Mouse (Mus musculus) embryonic fibroblast, embryonic 13.5 days (primary cell): ENCODE results near the gene Dus2. TPM values are rescaled to one million over a fixed set of nuclear protein-coding genes. Genes with fewer than 3 reads are reported as not detected.
"Not testable (repeated sequence)": the region's sequence is repeated elsewhere in the genome, so short reads cannot be mapped to it uniquely, and the experiment has no call there.

Experiments
- H3K27ac ChIP-seq: 2 replicates; pipeline ENCODE4 v1.5.1; 2012; ENCODE audit warnings: low read length, control low read depth, inconsistent platforms; ENCODE audit not compliant: insufficient read depth
- H3K4me1 ChIP-seq: 2 replicates; pipeline ENCODE4 v1.6.1; 2011; ENCODE audit warnings: low read length; ENCODE audit not compliant: control insufficient read depth, insufficient read depth
- H3K4me3 ChIP-seq: 2 replicates; pipeline ENCODE4 v1.5.1; 2011; ENCODE audit warnings: mild to moderate bottlenecking, control low read depth, low read length; ENCODE audit not compliant: insufficient read depth
- CTCF ChIP-seq: IDR thresholded peaks from 2 replicates; pipeline ENCODE4 v1.5.1; 2011; ENCODE audit warnings: mild to moderate bottlenecking, control low read depth, low read length, moderate library complexity, borderline replicate concordance; ENCODE audit not compliant: insufficient read depth
- POLR2A ChIP-seq: IDR thresholded peaks from 2 replicates; pipeline ENCODE4 v1.6.1; 2011; ENCODE audit warnings: low read depth, mild to moderate bottlenecking, control low read depth, low read length, moderate library complexity
- polyA plus RNA-seq: library from polyadenylated mRNA; stranded (reverse); fragments of >200 nt; gene quantifications from 2 replicates; pipeline ENCODE4 v1.2.4, GENCODE M21; 2011; ENCODE audit warnings: low read depth; ENCODE audit not compliant: missing spikeins, insufficient read length

The Dus2 gene
- polyA plus RNA-seq, 1 experiment, result 17.4 TPM

DNA sequence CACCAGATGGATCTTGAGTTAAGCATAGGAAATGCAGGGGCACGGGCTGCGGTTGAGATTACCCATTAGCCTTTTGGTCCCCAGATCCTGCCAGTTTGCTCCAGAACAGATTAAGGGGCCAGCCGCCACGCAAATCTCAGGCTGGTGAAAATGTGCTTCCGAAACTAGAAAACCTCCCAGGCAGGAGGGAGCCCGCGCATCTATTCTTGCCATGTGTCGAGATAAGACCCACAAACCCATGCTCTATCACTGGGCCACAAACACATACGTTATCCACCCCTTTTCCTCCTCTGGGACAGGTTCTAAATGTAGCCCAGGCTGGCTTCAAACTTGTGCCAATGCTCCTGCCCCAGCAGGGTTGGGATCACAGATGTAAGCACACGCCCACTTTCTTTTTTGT is 29.6 kb upstream of the Dus2 start:
- TF ChIP-seq POLR2A, result no peak
- no peak for TF ChIP-seq CTCF
- Histone ChIP-seq H3K4me1 (peaks cover 6% of the 10 kb centered on the region), H3K4me3 (no peak overlapping the region), H3K27ac (no peak overlapping the region)

DNA sequence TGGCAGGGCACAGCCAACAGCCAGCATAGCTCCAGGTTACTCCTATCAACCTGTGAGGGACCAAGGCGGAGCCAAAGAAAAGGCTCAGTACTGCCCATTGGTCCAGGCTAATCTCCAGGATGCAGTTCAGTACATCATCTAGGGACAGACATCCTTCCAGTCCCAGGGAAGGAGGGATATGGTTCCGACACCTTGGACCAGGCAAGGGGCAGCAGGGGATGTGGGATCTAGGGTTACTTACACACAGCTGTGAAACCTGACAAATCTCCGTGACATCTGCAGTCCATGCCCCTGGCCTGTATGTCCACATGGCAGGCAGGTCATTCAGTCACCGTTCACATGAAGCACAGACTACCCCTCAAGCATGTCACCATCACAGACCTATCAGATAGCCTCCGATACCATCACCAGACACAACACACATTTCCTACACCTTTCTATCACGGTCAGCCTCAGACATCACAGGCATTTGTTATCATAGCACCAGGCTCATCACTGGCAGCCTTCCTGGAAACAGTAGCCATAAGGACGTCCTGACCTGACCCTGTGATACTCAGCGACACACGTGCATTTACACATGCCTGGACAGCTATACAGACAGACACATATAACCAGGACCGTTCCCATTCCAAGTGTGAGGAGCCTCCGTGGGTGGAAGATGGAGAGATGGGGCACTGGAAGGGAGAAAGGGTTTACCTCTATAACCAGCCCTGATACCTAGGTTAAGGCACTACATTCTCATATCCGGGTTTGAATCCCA is 26.5 kb upstream of the Dus2 start:
- Histone ChIP-seq H3K4me1 (peaks cover 3% of the 10 kb centered on the region; the same call in 1 of the 2 replicates), H3K27ac (peak overlapping the region; percentile 95), H3K4me3 (peak overlapping the region; percentile 65)
- TF ChIP-seq CTCF, result no peak
- 0 out of 2 replicates have a peak, but pooled peaks have one; percentile 16 for TF ChIP-seq POLR2A

DNA sequence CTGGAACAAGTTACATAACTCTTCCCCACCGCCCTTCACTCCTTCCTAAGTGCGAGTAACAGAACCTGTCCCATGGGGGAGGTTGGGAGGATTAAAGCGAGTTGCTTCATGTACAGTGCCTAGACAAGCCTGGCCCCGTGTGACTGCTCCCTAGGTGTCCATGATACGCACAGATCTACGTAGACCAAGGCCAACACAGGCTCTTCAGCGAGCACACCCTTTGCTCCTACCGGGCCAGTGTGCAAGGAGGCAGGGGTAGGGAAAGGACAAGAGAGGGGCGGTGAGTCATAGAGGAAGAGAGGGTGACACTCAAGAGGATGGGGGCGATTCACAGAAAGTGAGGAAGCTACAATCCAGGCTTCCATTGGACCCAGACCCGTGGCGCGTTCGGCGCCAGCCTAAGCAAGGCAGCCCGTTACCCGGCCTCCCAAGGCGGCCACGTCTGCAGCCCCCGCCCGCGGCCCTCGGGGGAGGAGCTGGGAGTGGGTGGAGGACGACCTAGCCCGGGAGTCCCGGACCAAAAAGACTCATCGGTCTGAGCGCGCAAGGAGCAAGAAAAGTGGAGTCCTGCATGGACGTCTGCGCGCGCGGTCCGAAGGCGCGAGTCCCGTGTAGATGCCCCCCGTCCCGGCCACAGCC is 25.8 kb upstream of the Dus2 start:
- TF ChIP-seq POLR2A (peak; percentile 51; the same call in 1 of the 2 replicates), CTCF (no peak)
- Histone ChIP-seq H3K27ac (peak overlapping the region; percentile 95), H3K4me1 (peaks cover 3% of the 10 kb centered on the region; the same call in 1 of the 2 replicates), H3K4me3 (peak overlapping the region; percentile 65)

DNA sequence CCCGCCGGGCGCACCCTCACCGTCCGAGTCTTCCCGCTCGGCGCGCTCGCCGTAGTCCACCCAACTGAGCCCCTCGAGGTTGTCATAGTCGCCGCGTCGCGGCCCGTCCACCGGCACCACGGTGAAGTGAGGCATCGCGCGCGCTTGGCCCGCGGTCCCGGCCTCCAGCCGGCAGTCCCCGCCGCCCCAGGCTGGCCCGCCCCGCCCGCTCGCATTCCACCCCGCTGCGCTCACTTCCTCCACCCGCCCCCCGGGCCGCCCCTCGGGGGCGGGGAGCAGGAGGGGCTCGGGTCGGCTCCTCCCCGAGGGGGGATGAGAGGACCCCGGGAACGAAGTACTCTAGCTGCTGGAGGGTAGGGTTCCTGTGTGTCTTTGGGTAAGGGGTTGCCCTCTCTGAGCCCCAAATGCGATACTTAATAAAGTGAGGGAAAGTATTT is 25.2 kb upstream of the Dus2 start, which contains the start of gene Slc12a4:
Gene Slc12a4 (minus strand): TSS at position 193 of the 437 bp plus-strand sequence.
- Histone ChIP-seq H3K4me3 (peak within 1 kb of the TSS; percentile 65), H3K27ac (peak within 1 kb of the TSS; percentile 95), H3K4me1 (peaks cover 3% of the 10 kb centered on the region; the same call in 1 of the 2 replicates)
- TF ChIP-seq CTCF, result no peak
- peak; percentile 87 for TF ChIP-seq POLR2A

DNA sequence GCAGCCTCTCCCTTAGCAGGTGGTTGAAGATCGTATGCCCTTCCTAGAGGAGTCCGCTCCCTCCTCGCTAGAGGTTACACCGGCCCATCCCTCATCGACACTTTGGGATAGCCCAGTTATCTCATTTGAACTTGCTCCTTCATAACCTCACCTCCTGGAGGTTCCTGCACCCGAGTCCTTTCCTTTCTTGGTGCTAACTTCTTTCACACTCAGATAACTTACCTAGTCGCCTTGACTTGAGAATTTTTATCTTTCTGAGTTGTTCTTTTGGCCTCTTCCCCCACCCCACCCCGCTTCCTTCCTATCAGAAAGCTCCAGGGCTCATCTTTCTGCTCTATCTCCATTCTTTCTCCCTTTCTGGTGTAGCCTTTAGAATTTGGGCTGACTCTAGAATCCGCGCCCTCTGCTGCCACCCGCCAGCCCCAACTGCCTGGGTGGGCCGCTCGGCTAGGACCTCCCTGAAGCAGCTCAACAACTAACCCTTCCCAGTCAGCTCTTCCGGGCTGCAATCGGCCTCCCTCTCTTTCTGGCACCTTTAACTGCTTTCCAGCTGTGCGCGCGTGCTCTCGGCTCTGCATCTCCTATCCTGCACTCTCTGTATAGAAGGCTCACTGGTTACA is 24.3 kb upstream of the Dus2 start:
- no peak for TF ChIP-seq CTCF
- TF ChIP-seq POLR2A, result no peak
- H3K27ac ChIP-seq, result no peak overlapping the region
- peaks cover 3% of the 10 kb centered on the region; the same call in 1 of the 2 replicates for H3K4me1 ChIP-seq
- H3K4me3 ChIP-seq, result peak overlapping the region; percentile 36

DNA sequence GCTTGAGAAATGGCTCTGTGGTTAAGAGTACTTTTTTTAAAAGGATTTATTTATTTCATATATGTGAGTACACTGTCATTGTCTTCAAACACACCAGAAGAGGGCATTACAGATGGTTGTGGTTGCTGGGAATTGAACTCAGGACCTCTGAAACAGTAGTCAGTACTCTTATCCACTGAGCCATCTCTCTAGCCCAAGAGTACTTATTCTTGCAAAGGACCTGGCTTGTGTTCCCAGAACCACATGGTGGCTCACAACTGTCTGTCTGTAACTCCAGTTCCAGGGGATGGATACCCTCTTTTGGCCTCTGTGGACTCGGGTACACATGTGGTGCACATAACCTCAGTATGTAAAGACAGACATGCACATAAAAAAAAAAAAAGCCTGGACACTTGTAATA is 21.8 kb upstream of the Dus2 start:
- TF ChIP-seq CTCF, result no peak
- TF ChIP-seq POLR2A, result no peak
- H3K4me1 ChIP-seq, result no peaks in the 10 kb centered on the region; the same call in 1 of the 2 replicates
- H3K27ac ChIP-seq, result no peak overlapping the region

DNA sequence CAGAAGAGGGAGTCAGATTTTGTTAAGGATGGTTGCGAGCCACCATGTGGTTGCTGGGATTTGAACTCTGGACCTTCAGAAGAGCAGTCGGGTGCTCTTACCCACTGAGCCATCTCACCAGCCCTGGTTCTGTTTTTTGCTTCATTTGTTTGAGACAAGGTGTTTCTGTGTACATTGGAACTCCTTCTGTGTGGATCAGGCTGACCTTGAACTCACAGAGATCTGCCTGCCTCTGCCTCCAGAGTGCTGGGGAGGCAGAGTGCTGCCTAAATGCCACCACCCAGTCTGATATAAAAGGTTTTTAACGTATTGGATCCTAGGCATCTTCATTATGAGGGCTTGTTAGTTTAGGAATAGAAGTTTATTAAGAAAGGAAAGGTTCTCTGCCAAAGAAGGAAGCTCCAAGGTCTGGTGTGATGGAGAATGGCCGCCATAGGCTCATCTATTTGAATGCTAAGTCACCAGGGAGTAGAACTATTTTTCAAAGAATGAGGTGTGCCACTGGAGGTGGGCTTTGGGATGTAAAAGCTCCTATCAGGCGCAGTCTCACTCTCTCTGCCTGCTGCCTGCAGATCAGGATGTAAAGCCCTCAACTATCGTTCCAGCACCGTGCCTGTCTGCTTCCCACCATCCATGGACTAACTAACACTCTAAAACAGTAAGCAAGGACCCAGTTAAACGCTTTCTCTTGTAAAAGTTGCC is 20.0 kb upstream of the Dus2 start:
- Histone ChIP-seq H3K27ac (no peak overlapping the region), H3K4me3 (no peak overlapping the region), H3K4me1 (no peaks in the 10 kb centered on the region)
- no peak for TF ChIP-seq POLR2A
- TF ChIP-seq CTCF, result no peak

More for the DNA sequence above, 21.8 kb upstream of the Dus2 start:
- no peak overlapping the region for H3K4me3 ChIP-seq

DNA sequence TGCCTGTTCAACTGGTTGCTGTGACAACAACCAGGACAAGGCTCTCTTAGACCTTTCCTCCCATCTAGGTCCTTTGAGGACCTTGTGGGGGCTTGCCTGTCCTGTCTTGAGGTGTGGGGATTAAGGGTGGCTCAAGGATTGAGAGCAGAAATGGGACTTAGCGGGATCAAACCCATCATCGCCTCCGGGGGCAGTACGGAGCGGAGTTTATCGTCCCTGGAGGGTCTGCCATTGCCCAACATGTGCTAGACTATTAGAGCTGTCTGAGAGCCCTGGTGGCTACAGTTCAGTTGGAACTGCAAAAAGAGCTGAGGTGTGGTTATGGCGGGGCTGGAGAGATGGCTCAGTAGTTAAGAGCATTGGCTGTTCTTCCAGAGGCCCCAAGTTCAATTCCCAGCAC is 15.8 kb upstream of the Dus2 start:
- no peak overlapping the region for H3K27ac ChIP-seq
- TF ChIP-seq CTCF, result no peak
- no peak for TF ChIP-seq POLR2A
- H3K4me1 ChIP-seq, result no peaks in the 10 kb centered on the region
- H3K4me3 ChIP-seq, result no peak overlapping the region

DNA sequence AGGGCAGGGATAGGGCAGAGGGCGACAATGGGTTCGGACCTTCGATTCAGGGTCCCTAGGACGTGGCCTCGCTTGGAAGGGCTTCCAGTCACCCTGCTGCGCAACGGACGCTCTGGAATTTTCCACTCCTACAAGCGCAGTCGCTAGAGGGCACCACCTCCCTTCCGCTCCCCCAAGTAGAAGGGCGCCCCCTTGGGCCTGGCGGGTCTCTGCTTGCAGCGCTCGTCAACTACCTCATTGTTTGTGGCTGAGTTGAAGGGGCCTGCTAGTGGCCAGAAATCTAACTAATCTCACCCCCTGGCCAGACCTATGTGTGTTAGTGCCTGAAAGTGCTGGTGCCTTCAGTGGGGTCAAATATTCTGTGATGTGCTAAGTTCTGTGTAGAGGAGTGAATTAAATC is 11.8 kb upstream of the Dus2 start, which contains the start of gene Dpep3:
Gene Dpep3 (minus strand): TSS at position 105 of the 400 bp plus-strand sequence.
- Histone ChIP-seq H3K27ac (no peak within 1 kb of the TSS), H3K4me3 (no peak within 1 kb of the TSS), H3K4me1 (no peaks in the 10 kb centered on the region)
- TF ChIP-seq POLR2A, result no peak
- no peak for TF ChIP-seq CTCF

DNA sequence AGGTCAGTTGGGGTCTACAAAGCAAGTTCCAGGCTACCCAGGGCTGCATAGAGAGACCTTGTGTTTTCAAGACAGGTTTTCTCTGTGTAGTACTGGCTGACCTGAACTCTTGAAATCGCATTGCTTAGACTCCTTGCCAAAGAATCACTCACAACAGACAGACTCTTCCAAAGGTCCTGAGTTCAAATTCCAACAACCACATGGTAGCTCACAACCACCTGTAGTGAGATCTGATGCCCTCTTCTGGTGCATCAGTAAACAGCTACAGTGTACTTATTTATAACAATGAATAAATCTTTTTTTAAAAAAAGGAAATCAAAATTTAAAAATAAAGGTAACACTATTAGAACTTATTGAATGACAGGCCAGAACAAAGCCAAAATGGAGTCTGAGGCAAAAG is 10.0 kb upstream of the Dus2 start:
- H3K4me1 ChIP-seq, result no peaks in the 10 kb centered on the region
- TF ChIP-seq POLR2A (no peak), CTCF (no peak)

DNA sequence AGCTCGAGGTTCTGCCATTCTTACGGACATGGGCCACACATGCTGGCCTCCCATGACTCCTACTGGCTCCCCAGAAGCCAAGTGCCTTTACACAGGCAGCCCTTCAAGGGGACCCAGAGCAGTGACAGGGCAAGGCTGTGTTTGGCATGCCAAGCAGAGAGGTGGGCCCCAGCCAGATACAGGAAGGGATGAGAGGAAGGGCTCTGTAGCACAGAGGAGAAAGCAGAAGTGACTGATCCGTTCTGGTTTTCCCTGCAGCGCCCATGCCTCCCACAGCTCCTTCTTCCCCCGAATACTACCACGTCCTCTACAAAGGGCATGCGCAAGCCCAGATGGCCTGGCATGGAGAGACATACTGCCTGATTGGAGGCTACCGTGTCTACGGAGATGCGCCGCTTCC is 7.7 kb upstream of the Dus2 start:
- not testable (repeated sequence) for H3K4me1 ChIP-seq, H3K4me3 ChIP-seq, H3K27ac ChIP-seq

More for the DNA sequence above, 10.0 kb upstream of the Dus2 start:
- no peak overlapping the region for H3K4me3 ChIP-seq
- no peak overlapping the region for H3K27ac ChIP-seq
